Mouse (Mus musculus) forebrain, embryonic 10.5 days (tissue): Measurements from ENCODE around the gene Elp6. TPM values are rescaled to one million over a fixed set of nuclear protein-coding genes. Genes with fewer than 3 reads are reported as not detected.
A peak's percentile ranks its signal among the peaks of the same experiment; 100 is the strongest.

Source experiments
- DNase-seq: peaks from one replicate; pipeline ENCODE4 v3.0.0-alpha.2; 2017; ENCODE audit warnings: low spot score; ENCODE audit errors: extremely low spot score
- H3K27ac ChIP-seq: fragments of 300-500 bp; sonication (generic); 2 replicates; pipeline ENCODE4 v1.5.1; 2016; ENCODE audit warnings: mild to moderate bottlenecking
- H3K27me3 ChIP-seq: fragments of 300-500 bp; sonication (generic); 2 replicates; pipeline ENCODE4 v1.6.1; 2016; ENCODE audit warnings: mild to moderate bottlenecking; ENCODE audit not compliant: poor library complexity, severe bottlenecking
- H3K36me3 ChIP-seq: fragments of 300-500 bp; sonication (generic); replicated peaks from 2 replicates; pipeline ENCODE4 v1.6.1; 2016; ENCODE audit warnings: mild to moderate bottlenecking, moderate library complexity
- H3K4me1 ChIP-seq: fragments of 300-500 bp; sonication (generic); 2 replicates; pipeline ENCODE4 v1.6.1; 2016
- H3K4me3 ChIP-seq: fragments of 300-500 bp; sonication (generic); 2 replicates; pipeline ENCODE4 v1.5.1; 2016; ENCODE audit warnings: mild to moderate bottlenecking, moderate library complexity
- H3K9me3 ChIP-seq: fragments of 300-500 bp; sonication (generic); 2 replicates; pipeline ENCODE4 v1.6.1; 2016; ENCODE audit warnings: mild to moderate bottlenecking, moderate library complexity
- WGBS: fragments of 180-500 bp; shearing (Covaris S2); methylation state at CpG from one replicate; pipeline ENCODE4 v1.1.7; 2016; 5-methylcytosine and 5-hydroxymethylcytosine counted together
- polyA plus RNA-seq: library from polyadenylated mRNA; unstranded; fragments of >200 nt; fragmentation: Nextera tagmentation; extraction: Ambion mirVana; gene quantifications from 2 replicates; pipeline ENCODE4 v1.2.1, GENCODE M21; 2016

The Elp6 gene
- 43.7 and 47.2 TPM in 2 replicates for polyA plus RNA-seq

GRCm38 (mm10) chr9:110304969-110305651 lies at the start of gene Elp6:
Gene Elp6 (plus strand): TSS chr9:110305173.
- no peaks in the 10 kb centered on the region for H3K27me3 ChIP-seq
- peaks cover 21% of the 10 kb centered on the region for H3K4me1 ChIP-seq
- H3K9me3 ChIP-seq = peaks cover 14% of the 10 kb centered on the region
- peak within 1 kb of the TSS; percentile 94 for H3K27ac ChIP-seq
- H3K4me3 ChIP-seq = peak within 1 kb of the TSS; percentile 62
- H3K36me3 ChIP-seq = peaks cover 18% of the 10 kb centered on the region
- DNase-seq = peak; percentile 93
- WGBS = under 1% methylated on average over 46 of the region's 46 CpGs

DNA sequence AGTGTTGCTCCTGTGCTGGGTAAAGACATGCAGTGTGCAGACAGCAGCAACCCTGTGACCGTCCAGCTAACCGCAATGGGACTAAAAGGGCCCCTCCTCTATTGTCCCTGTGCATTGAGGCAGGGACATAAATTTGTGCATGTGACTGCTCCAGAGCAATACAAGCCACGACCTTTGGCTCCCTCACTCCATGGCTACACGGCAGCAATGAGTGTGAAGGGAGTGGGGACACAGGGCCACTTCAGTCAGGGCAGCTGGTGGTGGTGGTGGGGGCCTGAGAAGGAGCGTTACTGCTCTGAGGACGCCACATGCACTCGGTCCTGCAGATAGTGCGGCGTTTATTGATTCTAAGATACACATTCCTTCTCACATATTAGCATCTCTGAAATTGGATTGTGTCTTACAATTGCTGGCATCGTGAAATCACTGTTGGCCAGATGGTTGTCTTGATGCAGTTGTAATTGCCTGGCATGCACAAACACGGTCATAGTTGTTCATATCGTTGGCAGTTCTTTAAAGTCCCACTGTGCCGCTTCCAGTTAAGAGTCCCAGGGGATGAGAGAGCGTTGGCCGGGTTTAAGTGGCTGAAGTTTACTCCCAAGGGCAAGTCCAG lies 49.5 kb upstream of the Elp6 start:
- H3K4me3 ChIP-seq = peak overlapping the region; percentile 1; the same call in 1 of the 2 replicates
- DNase-seq = peak; percentile 65
- peaks cover 38% of the 10 kb centered on the region for H3K4me1 ChIP-seq
- H3K27ac ChIP-seq = peak overlapping the region; percentile 81
- no peaks in the 10 kb centered on the region for H3K9me3 ChIP-seq
- 57% methylated on average over 15 of the region's 15 CpGs for WGBS
- H3K27me3 ChIP-seq = no peaks in the 10 kb centered on the region
- peaks cover 2% of the 10 kb centered on the region; the same call in 1 of the 2 replicates for H3K36me3 ChIP-seq

- Histone ChIP-seq H3K27ac (peak overlapping the region; percentile 59), H3K36me3 (peaks cover 8% of the 10 kb centered on the region; the same call in 1 of the 2 replicates), H3K4me3 (no peak overlapping the region), H3K9me3 (no peaks in the 10 kb centered on the region), H3K4me1 (peaks cover 26% of the 10 kb centered on the region), H3K27me3 (no peaks in the 10 kb centered on the region)
- DNase-seq = no peak
- 90% methylated on average over 6 of the region's 6 CpGs for WGBS
Observed at GRCm38 (mm10) chr9:110258646-110259045, 46.3 kb upstream of the Elp6 start.

DNA sequence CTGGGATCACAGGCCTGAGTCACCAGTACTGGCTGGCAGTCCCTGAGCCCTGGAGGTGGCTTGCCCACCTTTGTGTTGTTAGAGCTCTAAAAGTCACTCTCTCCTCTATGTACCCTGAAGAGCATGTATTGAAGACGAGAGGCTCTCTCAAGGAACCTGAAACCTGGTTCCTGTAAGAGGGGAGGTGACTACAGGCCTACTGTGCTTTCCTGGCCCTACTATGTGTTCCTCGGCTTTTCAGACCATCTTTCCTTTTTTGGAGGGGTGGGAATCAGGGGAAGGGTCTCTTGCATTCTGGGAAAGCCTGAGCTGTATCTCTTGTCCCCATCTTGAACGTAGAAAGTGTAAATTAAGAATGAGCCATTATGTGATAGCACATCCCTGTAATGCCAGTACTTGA lies 45.9 kb upstream of the Elp6 start:
- whole genome bisulfite sequencing = 84% methylated on average over 3 of the region's 3 CpGs
- H3K27ac ChIP-seq = peak overlapping the region; percentile 59

DNA sequence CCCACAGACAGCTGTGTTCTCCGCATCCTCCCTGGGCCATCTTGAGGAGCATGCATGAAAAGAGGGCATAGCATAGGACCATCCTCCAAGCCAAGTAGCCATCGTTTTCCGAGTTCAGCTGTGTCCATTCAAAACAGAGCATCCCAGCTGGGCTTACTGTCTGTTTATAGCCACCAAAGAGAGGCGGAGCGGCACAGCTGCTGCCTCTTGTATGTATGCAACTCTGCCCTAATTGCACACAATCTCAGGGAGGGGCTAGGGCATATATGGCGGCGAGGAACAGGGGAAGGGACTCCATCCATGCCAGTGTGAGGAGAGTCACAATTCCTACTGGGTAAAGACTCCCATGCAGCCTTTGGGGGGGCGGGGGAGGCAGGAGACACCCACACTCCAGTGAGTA lies 41.8 kb upstream of the Elp6 start:
- H3K4me3 ChIP-seq = no peak overlapping the region
- H3K36me3 ChIP-seq = peaks cover 8% of the 10 kb centered on the region; the same call in 1 of the 2 replicates
- DNase-seq = no peak
- H3K27me3 ChIP-seq = no peaks in the 10 kb centered on the region
- H3K9me3 ChIP-seq = no peaks in the 10 kb centered on the region
- 88% methylated on average over 8 of the region's 8 CpGs for WGBS
- peaks cover 5% of the 10 kb centered on the region for H3K4me1 ChIP-seq
- H3K27ac ChIP-seq = 0 out of 2 replicates have a peak overlapping the region, but pooled peaks have one; percentile 1

More for the DNA sequence above, 45.9 kb upstream of the Elp6 start:
- DNase-seq = no peak
- Histone ChIP-seq H3K9me3 (no peaks in the 10 kb centered on the region), H3K36me3 (peaks cover 8% of the 10 kb centered on the region; the same call in 1 of the 2 replicates), H3K4me1 (peaks cover 26% of the 10 kb centered on the region), H3K27me3 (no peaks in the 10 kb centered on the region), H3K4me3 (no peak overlapping the region)

DNA sequence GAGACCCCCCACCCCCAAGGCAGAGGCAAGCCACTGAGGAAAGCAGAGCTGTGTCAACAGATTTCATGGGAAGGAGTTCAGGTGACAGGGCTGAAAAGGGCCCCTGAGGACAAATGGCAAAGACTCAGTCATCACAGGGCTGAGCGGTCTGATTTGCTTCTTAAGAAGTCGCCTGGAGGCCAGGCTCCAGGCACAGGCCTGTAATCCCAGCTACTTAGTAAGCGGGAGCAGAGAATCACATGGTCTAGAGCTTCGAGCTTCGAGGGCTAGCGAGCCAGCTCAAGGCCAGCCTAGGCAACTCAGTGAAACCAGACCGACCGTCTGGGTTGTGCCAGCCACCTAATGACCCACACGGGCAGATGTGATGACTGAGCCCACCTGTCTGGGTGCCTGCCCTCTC lies 40.0 kb upstream of the Elp6 start:
- peaks cover 8% of the 10 kb centered on the region; the same call in 1 of the 2 replicates for H3K36me3 ChIP-seq
- WGBS = 83% methylated on average over 9 of the region's 9 CpGs
- peaks cover 8% of the 10 kb centered on the region for H3K4me1 ChIP-seq
- H3K9me3 ChIP-seq = no peaks in the 10 kb centered on the region
- H3K4me3 ChIP-seq = no peak overlapping the region
- H3K27ac ChIP-seq = peak overlapping the region; percentile 22; the same call in 1 of the 2 replicates
- DNase-seq = no peak
- no peaks in the 10 kb centered on the region for H3K27me3 ChIP-seq

DNA sequence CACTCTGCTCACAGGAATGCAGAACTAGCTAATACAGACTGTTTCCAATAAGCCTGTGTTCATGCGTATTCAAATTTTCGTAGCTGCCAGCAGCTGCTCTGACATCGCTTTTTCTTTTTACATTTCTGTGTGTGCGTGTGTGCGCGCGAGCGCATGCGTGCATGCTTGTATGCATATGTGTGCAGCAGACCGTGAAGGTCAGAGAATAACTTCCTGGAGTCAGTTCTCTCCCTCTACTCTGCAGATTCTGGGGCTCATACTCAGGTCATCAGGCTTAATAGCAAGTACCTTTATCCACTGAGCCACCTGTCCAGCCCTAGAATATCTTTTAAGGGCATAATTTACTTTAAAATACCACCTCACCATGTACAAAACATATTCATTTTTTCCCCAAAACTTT lies 36.6 kb upstream of the Elp6 start:
- H3K9me3 ChIP-seq = no peaks in the 10 kb centered on the region
- H3K4me1 ChIP-seq = peaks cover 8% of the 10 kb centered on the region
- H3K27ac ChIP-seq = no peak overlapping the region
- 92% methylated on average over 10 of the region's 10 CpGs for WGBS
- no peaks in the 10 kb centered on the region for H3K36me3 ChIP-seq
- no peak overlapping the region for H3K4me3 ChIP-seq
- H3K27me3 ChIP-seq = no peaks in the 10 kb centered on the region
- DNase-seq = no peak

DNA sequence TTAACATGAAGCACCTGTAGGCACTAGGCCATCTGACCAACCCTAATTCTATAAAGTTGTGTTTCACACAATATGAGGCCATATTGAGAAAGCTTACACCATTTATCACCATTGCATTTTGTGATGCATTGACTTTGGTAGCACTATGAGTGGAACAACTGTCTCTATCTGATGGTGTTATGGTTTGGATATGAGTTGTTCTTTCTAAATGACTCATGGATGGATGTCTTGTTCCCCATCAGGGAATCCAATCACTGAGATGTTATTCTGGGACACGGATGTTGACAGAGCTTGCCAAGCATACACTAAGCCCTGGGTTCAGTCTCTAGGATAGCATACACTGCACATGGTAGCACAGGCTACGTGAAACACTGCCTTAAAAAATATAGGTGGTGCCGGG lies 32.6 kb upstream of the Elp6 start:
- no peak overlapping the region for H3K4me3 ChIP-seq
- H3K36me3 ChIP-seq = no peaks in the 10 kb centered on the region
- WGBS = 88% methylated on average over 3 of the region's 3 CpGs
- H3K27ac ChIP-seq = no peak overlapping the region
- H3K27me3 ChIP-seq = no peaks in the 10 kb centered on the region
- peaks cover 11% of the 10 kb centered on the region for H3K4me1 ChIP-seq
- H3K9me3 ChIP-seq = no peaks in the 10 kb centered on the region
- no peak for DNase-seq

DNA sequence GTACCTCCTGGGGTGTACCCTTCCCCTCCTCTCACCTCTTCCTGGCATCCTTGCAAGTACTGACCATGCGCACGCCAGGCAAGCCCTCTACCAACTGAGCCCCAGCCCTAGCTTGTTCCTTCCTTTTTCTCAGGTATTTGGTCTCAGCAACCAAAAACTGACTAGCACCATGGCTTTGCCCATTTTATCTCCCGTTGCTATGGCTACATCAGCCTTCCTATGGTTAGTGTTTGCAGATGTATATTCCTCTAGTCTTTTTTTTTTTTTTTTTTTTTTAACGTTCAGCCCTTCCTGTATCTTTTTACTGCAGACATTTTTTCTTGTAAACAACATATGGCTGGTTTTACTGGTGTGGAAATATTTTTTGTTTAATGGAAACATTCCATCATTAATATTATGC lies 31.5 kb upstream of the Elp6 start:
- WGBS = 85% methylated on average over 4 of the region's 4 CpGs
- no peak overlapping the region for H3K4me3 ChIP-seq
- peaks cover 12% of the 10 kb centered on the region for H3K4me1 ChIP-seq
- DNase-seq = no peak
- H3K36me3 ChIP-seq = no peaks in the 10 kb centered on the region
- H3K27me3 ChIP-seq = no peaks in the 10 kb centered on the region
- H3K27ac ChIP-seq = no peak overlapping the region
- no peaks in the 10 kb centered on the region for H3K9me3 ChIP-seq

GRCm38 (mm10) chr9:110275882-110276281 lies 29.1 kb upstream of the Elp6 start:
- H3K27ac ChIP-seq = 0 out of 2 replicates have a peak overlapping the region, but pooled peaks have one; percentile 25
- H3K36me3 ChIP-seq = no peaks in the 10 kb centered on the region
- DNase-seq = no peak
- 80% methylated on average over 5 of the region's 5 CpGs for WGBS
- no peaks in the 10 kb centered on the region for H3K9me3 ChIP-seq
- H3K27me3 ChIP-seq = no peaks in the 10 kb centered on the region
- H3K4me1 ChIP-seq = peaks cover 12% of the 10 kb centered on the region
- no peak overlapping the region for H3K4me3 ChIP-seq

- H3K27ac ChIP-seq = peak overlapping the region; percentile 46; the same call in 1 of the 2 replicates
- 53% methylated on average over 8 of the region's 8 CpGs for WGBS
Observed at GRCm38 (mm10) chr9:110277431-110277881, 27.5 kb upstream of the Elp6 start.

DNA sequence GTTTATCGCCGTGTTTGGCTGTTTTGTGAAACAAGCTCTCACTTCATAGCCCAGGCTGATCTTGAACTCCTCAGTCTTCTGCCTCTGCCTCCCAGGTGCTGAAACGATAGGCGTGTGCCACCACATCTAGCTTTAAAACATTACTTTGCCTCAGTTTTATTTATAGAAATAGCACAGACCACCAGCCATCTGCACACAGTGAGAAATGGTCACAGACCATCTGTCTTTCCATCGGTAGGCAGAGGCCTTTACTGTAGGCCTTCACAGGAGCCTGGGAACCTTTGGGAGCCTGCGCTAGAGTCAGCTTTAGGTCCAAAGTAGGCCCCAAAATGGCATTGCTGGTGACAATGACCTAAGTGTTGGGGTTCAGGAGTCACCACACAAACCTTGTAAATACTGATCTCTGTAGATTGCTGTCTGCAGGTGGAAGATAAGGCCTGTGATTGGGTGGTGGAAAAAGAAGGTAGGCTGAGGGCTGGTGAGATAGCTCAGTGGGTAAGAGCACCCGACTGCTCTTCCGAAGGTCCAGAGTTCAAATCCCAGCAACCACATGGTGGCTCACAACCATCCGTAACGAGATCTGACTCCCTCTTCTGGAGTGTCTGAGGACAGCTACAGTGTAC lies 20.8 kb upstream of the Elp6 start:
- no peak overlapping the region for H3K27ac ChIP-seq
- H3K4me1 ChIP-seq = peaks cover 14% of the 10 kb centered on the region
- H3K9me3 ChIP-seq = no peaks in the 10 kb centered on the region
- H3K27me3 ChIP-seq = no peaks in the 10 kb centered on the region
- DNase-seq = no peak
- 91% methylated on average over 10 of the region's 10 CpGs for WGBS
- no peaks in the 10 kb centered on the region for H3K36me3 ChIP-seq
- H3K4me3 ChIP-seq = no peak overlapping the region

More at GRCm38 (mm10) chr9:110277431-110277881, 27.5 kb upstream of the Elp6 start:
- DNase-seq = no peak
- no peak overlapping the region for H3K4me3 ChIP-seq
- no peaks in the 10 kb centered on the region for H3K36me3 ChIP-seq
- no peaks in the 10 kb centered on the region for H3K27me3 ChIP-seq
- peaks cover 12% of the 10 kb centered on the region for H3K4me1 ChIP-seq
- no peaks in the 10 kb centered on the region for H3K9me3 ChIP-seq
